Mouse (Mus musculus) lung, adult 2 months (tissue): ENCODE measurements at regions not wholly inside any gene's neighbourhood (a gene's known extent, or its start where the extent isn't known, plus 50 kb on each side); places are given as distances from the start of the nearest gene placed in this dataset.

ENCODE experiments used
- CTCF ChIP-seq: fragments of 200-500 bp; IDR thresholded peaks from 2 replicates; pipeline ENCODE4 v1.5.1; 2011; ENCODE audit warnings: mild to moderate bottlenecking, low read length, control low read depth; ENCODE audit not compliant: insufficient read depth
- POLR2A ChIP-seq: fragments of 200-500 bp; IDR thresholded peaks from 2 replicates; pipeline ENCODE4 v1.6.1; 2011; ENCODE audit warnings: low read depth, mild to moderate bottlenecking, control low read depth, low read length, borderline replicate concordance; ENCODE audit errors: extremely low read depth

- TF ChIP-seq CTCF (no peak), POLR2A (no peak)
These were observed 100.8 kb upstream of the Gm12830 start for GRCm38 (mm10) chr4:114720696-114721095.
